Mouse (Mus musculus): ENCODE results near the gene Atp6v1a.

- TF ChIP-seq CTCF (IDR thresholded peaks at IDR 0.05; ENCODE audit: extremely low read depth, insufficient read depth, low read length), result no peak
- TF ChIP-seq POLR2A (IDR thresholded peaks at IDR 0.05; ENCODE audit: extremely low read depth, insufficient read depth, low read length), result no peak
These were observed 39.0 kb upstream of the Atp6v1a start for GRCm38 (mm10) chr16:44178555-44178954.
